Mouse (Mus musculus): ENCODE measurements around the gene Gm21987.
A peak's percentile ranks its signal among the peaks of the same experiment; 100 is the strongest.

Gene Gm21987

GRCm38 (mm10) chr16:38395060-38395730, 48.4 kb downstream of the Gm21987 start:
- no peak for DNase-seq (ENCODE audit: low read depth)

GRCm38 (mm10) chr16:38396155-38396554, 49.3 kb downstream of the Gm21987 start:
- no peak for DNase-seq (ENCODE audit: low read depth)

- no peak for DNase-seq (ENCODE audit: low read depth)
These were observed 51.4 kb downstream of the Gm21987 start for GRCm38 (mm10) chr16:38398266-38398665.

GRCm38 (mm10) chr16:38399076-38399475, 52.2 kb downstream of the Gm21987 start:
- DNase-seq (ENCODE audit: low read depth): no peak

- DNase-seq (ENCODE audit: low read depth): no peak
These were observed 52.8 kb downstream of the Gm21987 start for GRCm38 (mm10) chr16:38399531-38400231.

- DNase-seq (ENCODE audit: low read depth): no peak
These were observed 53.6 kb downstream of the Gm21987 start for GRCm38 (mm10) chr16:38400311-38400960.

GRCm38 (mm10) chr16:38401468-38401867, 54.6 kb downstream of the Gm21987 start:
- DNase-seq (ENCODE audit: low read depth): no peak

- peak; percentile 50 for DNase-seq (ENCODE audit: low read depth)
These were observed 56.8 kb downstream of the Gm21987 start for GRCm38 (mm10) chr16:38403639-38404038.

- DNase-seq (ENCODE audit: low read depth): no peak
These were observed 59.5 kb downstream of the Gm21987 start for GRCm38 (mm10) chr16:38406293-38406692.

GRCm38 (mm10) chr16:38406708-38407107, 59.9 kb downstream of the Gm21987 start:
- no peak for DNase-seq (ENCODE audit: low read depth)

- DNase-seq (ENCODE audit: low read depth): no peak
These were observed 60.7 kb downstream of the Gm21987 start for GRCm38 (mm10) chr16:38407584-38407983.

GRCm38 (mm10) chr16:38408416-38408815, 61.6 kb downstream of the Gm21987 start:
- no peak for DNase-seq (ENCODE audit: low read depth)

All from naive thymus-derived CD4-positive, alpha-beta T cell, adult 2 months (primary cell).